Mouse (Mus musculus) olfactory bulb, adult 2 months (tissue): ENCODE results near the gene Dnajc16.

Source experiments
- CTCF ChIP-seq: fragments of 200-500 bp; IDR thresholded peaks from 2 replicates; pipeline ENCODE4 v1.5.1; 2012; ENCODE audit warnings: low read depth, mild to moderate bottlenecking, low read length, moderate library complexity; ENCODE audit not compliant: insufficient read depth
- POLR2A ChIP-seq: fragments of 200-500 bp; IDR thresholded peaks from 2 replicates; pipeline ENCODE4 v1.6.1; 2012; ENCODE audit warnings: mild to moderate bottlenecking, low read depth, low read length, moderate library complexity; ENCODE audit not compliant: insufficient read depth

- TF ChIP-seq POLR2A (no peak), CTCF (no peak)
These were observed 21.1 kb downstream of the Dnajc16 start for GRCm38 (mm10) chr4:141769501-141770160.
